Mouse (Mus musculus): ENCODE measurements around the gene Cd209b.

DNA sequence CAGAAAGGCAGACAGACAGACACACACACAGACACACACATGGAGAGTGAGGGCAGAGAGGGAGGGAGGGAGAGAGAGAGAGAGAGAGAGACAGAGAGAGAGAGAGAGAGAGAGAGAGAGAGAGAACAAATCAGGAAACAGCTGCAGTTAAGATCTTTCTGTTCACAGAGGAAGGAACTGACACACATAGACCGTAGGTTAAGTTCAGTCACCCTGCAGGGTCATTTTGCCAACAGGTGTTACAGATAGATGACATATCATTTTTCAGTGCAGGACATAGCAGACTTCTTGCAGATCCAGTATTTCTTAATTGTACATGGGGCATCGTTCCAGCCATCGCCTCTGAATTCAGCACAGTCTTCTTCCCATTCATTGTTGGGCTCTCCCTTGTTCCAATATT, 13.4 kb upstream of the Cd209b start:
- TF ChIP-seq ZNF384 (IDR thresholded peaks at IDR 0.05; ENCODE audit: low read depth, low read length) (no peak), ZC3H11A (IDR thresholded peaks at IDR 0.05; ENCODE audit: borderline replicate concordance, low read depth, low read length) (no peak)

Measured in ES-E14 (cell line).